Mouse (Mus musculus) heart, embryonic 11.5 days (tissue): Measurements from ENCODE around the gene Fam181a. TPM values are rescaled to one million over a fixed set of nuclear protein-coding genes. Genes with fewer than 3 reads are reported as not detected.

Experiments used
- ATAC-seq: fragments of 200-750 bp; cut with Nextera tagmentation; replicated peaks from 2 replicates; pipeline ENCODE4 v1.8.0; 2017; ENCODE audit warnings: moderate library complexity; ENCODE audit not compliant: insufficient number of reproducible peaks, low FRiP score, low TSS enrichment
- H3K27ac ChIP-seq: fragments of 300-500 bp; sonication (generic); 2 replicates; pipeline ENCODE4 v1.5.1; 2014; ENCODE audit warnings: mild to moderate bottlenecking, low read depth, low read length
- H3K27me3 ChIP-seq: fragments of 300-500 bp; sonication (generic); 2 replicates; pipeline ENCODE4 v1.6.1; 2014; ENCODE audit warnings: mild to moderate bottlenecking, low read length, mixed read lengths; ENCODE audit not compliant: control insufficient read depth, insufficient read depth
- H3K36me3 ChIP-seq: fragments of 300-500 bp; sonication (generic); 2 replicates; pipeline ENCODE4 v1.6.1; 2014; ENCODE audit warnings: mild to moderate bottlenecking, low read length, moderate library complexity, mixed read lengths; ENCODE audit not compliant: control insufficient read depth, insufficient read depth
- H3K4me1 ChIP-seq: fragments of 300-500 bp; sonication (generic); 2 replicates; pipeline ENCODE4 v1.6.1; 2014; ENCODE audit warnings: low read length; ENCODE audit not compliant: control insufficient read depth, insufficient read depth
- H3K4me2 ChIP-seq: fragments of 300-500 bp; sonication (generic); 2 replicates; pipeline ENCODE4 v1.6.1; 2014; ENCODE audit warnings: mild to moderate bottlenecking, moderate library complexity
- H3K4me3 ChIP-seq: fragments of 300-500 bp; sonication (generic); 2 replicates; pipeline ENCODE4 v1.5.1; 2014; ENCODE audit warnings: low read depth, low read length
- H3K9ac ChIP-seq: fragments of 300-500 bp; sonication (generic); 2 replicates; pipeline ENCODE4 v1.6.1; 2014; ENCODE audit warnings: mild to moderate bottlenecking, low read depth, low read length, moderate library complexity
- H3K9me3 ChIP-seq: fragments of 300-500 bp; sonication (generic); replicated peaks from 2 replicates; pipeline ENCODE4 v1.6.1; 2016; ENCODE audit warnings: low read length; ENCODE audit not compliant: control insufficient read depth
- WGBS: fragments of 180-500 bp; shearing (Covaris S2); extraction: QIAGEN DNeasy Blood & Tissue Kit; methylation state at CpG from one replicate; pipeline ENCODE4 v1.1.7; 2014; ENCODE audit not compliant: insufficient replicate concordance; 5-methylcytosine and 5-hydroxymethylcytosine counted together
- polyA plus RNA-seq: library from polyadenylated mRNA; unstranded; fragments of >200 nt; fragmentation: Nextera tagmentation; extraction: Ambion mirVana; gene quantifications from 2 replicates; pipeline ENCODE4 v1.2.1, GENCODE M21; 2014

Fam181a gene
- polyA plus RNA-seq, 1 experiment from 2014 or later: not detected

- WGBS: 31% methylated on average over 2 of the region's 2 CpGs
- H3K4me2 ChIP-seq: no peak overlapping the region
- H3K4me1 ChIP-seq: no peaks in the 10 kb centered on the region
- ATAC-seq: no peak
- H3K9me3 ChIP-seq: 0 out of 2 replicates have a peak, but pooled peaks cover 3% of the 10 kb centered on the region
- H3K36me3 ChIP-seq: no peaks in the 10 kb centered on the region
- no peak overlapping the region for H3K27ac ChIP-seq
- H3K9ac ChIP-seq: no peak overlapping the region
- H3K27me3 ChIP-seq: no peaks in the 10 kb centered on the region
- H3K4me3 ChIP-seq: no peak overlapping the region
These were observed 4.6 kb upstream of the Fam181a start for GRCm38 (mm10) chr12:103306224-103306623.

GRCm38 (mm10) chr12:103306720-103307119 is 4.1 kb upstream of the Fam181a start:
- no peak overlapping the region for H3K9ac ChIP-seq
- no peaks in the 10 kb centered on the region for H3K36me3 ChIP-seq
- H3K4me1 ChIP-seq: no peaks in the 10 kb centered on the region
- WGBS: 16% methylated on average over 3 of the region's 3 CpGs
- H3K9me3 ChIP-seq: 0 out of 2 replicates have a peak, but pooled peaks cover 3% of the 10 kb centered on the region
- H3K4me3 ChIP-seq: no peak overlapping the region
- ATAC-seq: no peak
- H3K4me2 ChIP-seq: no peak overlapping the region
- H3K27ac ChIP-seq: no peak overlapping the region
- no peaks in the 10 kb centered on the region for H3K27me3 ChIP-seq

GRCm38 (mm10) chr12:103311921-103312320 is 1.1 kb downstream of the Fam181a start:
- ATAC-seq: no peak
- H3K4me2 ChIP-seq: no peak overlapping the region
- WGBS: 74% methylated on average over 8 of the region's 8 CpGs
- no peaks in the 10 kb centered on the region for H3K36me3 ChIP-seq
- no peak overlapping the region for H3K27ac ChIP-seq
- 0 out of 2 replicates have a peak, but pooled peaks cover 3% of the 10 kb centered on the region for H3K9me3 ChIP-seq
- H3K27me3 ChIP-seq: peaks cover 38% of the 10 kb centered on the region
- H3K4me1 ChIP-seq: peaks cover 8% of the 10 kb centered on the region
- no peak overlapping the region for H3K9ac ChIP-seq
- no peak overlapping the region for H3K4me3 ChIP-seq

- Histone ChIP-seq H3K36me3 (no peaks in the 10 kb centered on the region), H3K9ac (no peak overlapping the region), H3K9me3 (0 out of 2 replicates have a peak, but pooled peaks cover 3% of the 10 kb centered on the region), H3K4me2 (no peak overlapping the region), H3K4me1 (peaks cover 8% of the 10 kb centered on the region), H3K27ac (no peak overlapping the region), H3K27me3 (peaks cover 38% of the 10 kb centered on the region), H3K4me3 (no peak overlapping the region)
- WGBS: 68% methylated on average over 6 of the region's 6 CpGs
- ATAC-seq: no peak
These were observed 2.5 kb downstream of the Fam181a start for GRCm38 (mm10) chr12:103313274-103313673.

DNA sequence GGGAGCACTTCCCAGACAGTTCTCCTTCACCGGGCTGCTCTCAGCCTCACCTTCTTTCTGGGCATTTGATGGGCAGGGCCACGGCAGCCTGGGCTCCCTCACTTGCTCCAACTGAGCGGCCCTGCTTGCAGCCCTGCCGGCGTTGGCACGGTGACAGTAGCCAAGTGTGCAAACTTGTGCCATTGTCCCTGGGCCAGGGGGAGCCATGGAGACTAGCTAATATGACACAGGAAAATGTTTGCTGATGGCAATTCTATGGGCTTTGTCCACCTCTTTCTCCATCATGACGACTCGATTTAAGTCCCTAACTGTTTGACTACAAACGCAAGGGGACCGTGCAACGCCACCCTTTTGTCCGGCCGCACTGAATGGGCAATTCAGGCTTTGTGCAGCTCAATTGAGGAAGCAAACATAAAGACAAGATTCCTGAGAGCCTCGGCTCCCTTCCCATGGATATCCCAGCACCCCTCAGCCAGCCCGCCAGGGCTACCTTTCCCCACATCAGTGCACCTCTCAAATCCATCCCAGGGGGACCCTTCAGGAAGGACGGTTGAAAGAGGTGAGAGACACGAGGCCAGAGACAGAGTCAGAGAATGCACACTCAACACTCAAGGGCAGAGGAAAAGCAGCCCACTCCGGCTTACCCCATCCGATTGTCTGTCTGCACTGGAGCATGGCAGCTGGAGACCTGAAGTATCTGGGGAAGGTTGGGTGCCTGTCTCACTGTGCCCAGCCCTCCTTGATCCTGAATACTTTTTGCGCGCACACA is 3.3 kb downstream of the Fam181a start:
- Histone ChIP-seq H3K4me3 (no peak overlapping the region), H3K36me3 (no peaks in the 10 kb centered on the region), H3K4me2 (no peak overlapping the region), H3K9me3 (0 out of 2 replicates have a peak, but pooled peaks cover 3% of the 10 kb centered on the region), H3K9ac (no peak overlapping the region), H3K4me1 (peaks cover 8% of the 10 kb centered on the region), H3K27me3 (peaks cover 38% of the 10 kb centered on the region), H3K27ac (no peak overlapping the region)
- no peak for ATAC-seq
- 72% methylated on average over 21 of the region's 21 CpGs for WGBS

DNA sequence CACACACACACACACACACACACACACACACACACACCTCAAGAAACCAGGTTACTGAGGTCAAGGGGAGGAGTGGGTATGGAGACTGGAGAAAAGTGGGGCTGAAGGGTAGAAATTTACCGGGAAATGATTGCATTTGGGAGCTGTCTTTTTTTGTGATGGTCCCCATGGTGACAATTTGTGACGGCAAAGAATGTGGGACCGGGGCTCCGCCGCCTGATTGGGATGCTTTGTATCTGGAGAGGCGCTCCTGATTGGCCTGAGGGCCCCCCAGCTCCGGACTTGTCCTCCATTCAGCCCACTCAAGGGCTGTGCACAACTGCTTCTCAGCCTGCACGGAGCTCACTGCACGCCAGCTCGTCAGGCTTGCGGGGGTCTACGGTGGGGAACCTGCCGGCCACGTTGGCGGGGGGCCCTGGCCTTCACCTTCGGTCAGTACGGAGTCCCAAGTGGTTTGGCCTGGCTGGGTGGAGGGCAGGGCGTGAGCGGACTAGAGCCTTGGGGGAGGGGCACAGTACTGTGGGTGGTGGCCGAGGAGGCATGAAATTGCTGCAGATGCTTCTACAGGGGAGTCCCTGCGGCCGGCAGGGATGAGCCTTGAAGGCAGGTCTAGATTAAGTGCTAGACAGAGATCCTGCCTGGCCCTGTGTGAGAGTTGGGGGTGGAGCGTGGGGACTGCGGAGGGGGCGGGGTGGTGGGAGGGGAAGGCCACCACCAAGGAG is 4.0 kb downstream of the Fam181a start:
- ATAC-seq: no peak

GRCm38 (mm10) chr12:103315831-103316545 is 5.2 kb downstream of the Fam181a start:
- no peak for ATAC-seq
- H3K9ac ChIP-seq: no peak overlapping the region

More for the DNA sequence above, 4.0 kb downstream of the Fam181a start:
- Histone ChIP-seq H3K36me3 (no peaks in the 10 kb centered on the region), H3K4me1 (peaks cover 8% of the 10 kb centered on the region), H3K4me2 (peak overlapping the region; percentile 67), H3K4me3 (peak overlapping the region; percentile 28), H3K27ac (no peak overlapping the region), H3K9me3 (0 out of 2 replicates have a peak, but pooled peaks cover 3% of the 10 kb centered on the region), H3K9ac (no peak overlapping the region), H3K27me3 (peaks cover 38% of the 10 kb centered on the region)
- 5% methylated on average over 25 of the region's 25 CpGs for WGBS

DNA sequence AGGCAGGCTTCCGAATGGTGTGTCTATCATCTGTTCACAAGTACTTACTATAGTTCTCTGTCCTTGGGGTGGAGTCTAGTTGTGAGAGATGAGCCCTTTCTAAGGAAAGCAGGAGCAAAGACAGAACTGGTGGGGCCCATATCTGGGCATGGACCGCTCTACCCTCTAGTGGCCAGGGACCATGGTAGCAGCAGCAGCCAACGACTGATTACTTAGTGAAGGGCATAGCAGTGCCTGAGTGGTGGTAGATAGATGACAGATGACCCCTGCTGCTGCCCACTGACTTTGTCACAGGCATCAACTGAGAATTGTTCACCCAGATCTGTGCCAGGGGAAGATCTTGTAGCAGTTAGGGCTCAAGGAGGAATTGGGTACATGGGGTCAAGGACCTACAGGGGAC is 12.0 kb downstream of the Fam181a start:
- Histone ChIP-seq H3K9me3 (no peaks in the 10 kb centered on the region), H3K9ac (no peak overlapping the region), H3K4me2 (no peak overlapping the region), H3K27me3 (peaks cover 10% of the 10 kb centered on the region; the same call in 1 of the 2 replicates), H3K4me3 (no peak overlapping the region), H3K36me3 (peaks cover 8% of the 10 kb centered on the region; the same call in 1 of the 2 replicates), H3K4me1 (peaks cover 20% of the 10 kb centered on the region), H3K27ac (no peak overlapping the region)
- ATAC-seq: no peak
- WGBS: 28% methylated on average over 3 of the region's 3 CpGs

More at GRCm38 (mm10) chr12:103315831-103316545, 5.2 kb downstream of the Fam181a start:
- WGBS: 33% methylated on average over 20 of the region's 20 CpGs
- H3K36me3 ChIP-seq: peaks cover 1% of the 10 kb centered on the region; the same call in 1 of the 2 replicates
- H3K4me3 ChIP-seq: no peak overlapping the region
- H3K4me2 ChIP-seq: 0 out of 2 replicates have a peak overlapping the region, but pooled peaks have one; percentile 9
- H3K4me1 ChIP-seq: peaks cover 8% of the 10 kb centered on the region
- H3K9me3 ChIP-seq: no peaks in the 10 kb centered on the region
- no peak overlapping the region for H3K27ac ChIP-seq
- H3K27me3 ChIP-seq: peaks cover 38% of the 10 kb centered on the region
